Mouse (Mus musculus): Measurements from ENCODE around the gene Gm17581.
A peak's percentile ranks its signal among the peaks of the same experiment; 100 is the strongest.
"Not testable (repeated sequence)": the region's sequence is repeated elsewhere in the genome, so short reads cannot be mapped to it uniquely, and the experiment has no call there.

Gene Gm17581

GRCm38 (mm10) chr2:155735766-155736165, at the start of gene Gm17581:
Gm17581 (minus strand) TSS chr2:155735866.
- not testable (repeated sequence) for DNase-seq

DNA sequence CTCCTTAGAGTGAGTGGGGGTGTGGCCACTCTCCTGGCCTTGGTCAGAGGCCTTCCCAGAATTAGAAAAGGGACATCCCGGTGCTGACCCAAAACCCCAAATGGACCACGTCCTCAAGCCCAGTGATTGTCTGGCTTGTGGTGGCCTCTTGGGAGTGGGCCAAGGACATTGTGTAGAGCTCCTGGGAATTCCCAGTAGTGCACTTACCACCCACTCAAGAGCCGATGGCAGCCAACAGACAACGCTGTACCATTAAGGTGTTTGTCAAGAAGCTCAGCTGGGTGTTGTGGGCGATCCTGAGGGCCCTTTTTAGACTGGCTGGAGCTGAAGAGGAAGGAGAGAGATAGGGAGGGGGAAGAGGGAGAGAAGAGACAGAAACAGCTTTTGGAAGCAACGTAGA, 48.9 kb upstream of the Gm17581 start:
- no peak for DNase-seq

DNA sequence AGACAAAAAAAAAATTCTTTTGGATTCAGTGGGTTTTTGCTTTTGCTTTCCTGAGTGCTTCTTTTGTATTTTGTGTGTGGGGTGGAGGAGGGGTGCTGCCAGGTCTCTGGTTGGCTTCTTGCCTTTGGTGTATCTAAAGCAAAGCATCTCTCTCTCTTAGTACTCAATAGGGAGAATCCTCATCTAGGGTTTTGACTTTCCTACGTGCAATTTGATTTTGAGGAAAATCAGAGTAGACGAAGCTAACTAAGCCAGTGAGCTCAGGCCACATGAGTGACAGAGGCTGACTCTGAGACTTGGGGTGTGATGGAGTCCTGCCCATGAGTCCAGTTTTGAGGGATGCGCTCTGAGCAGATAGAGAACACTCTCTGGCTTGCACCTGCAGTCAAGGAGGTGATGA, 43.8 kb upstream of the Gm17581 start:
- DNase-seq: no peak

GRCm38 (mm10) chr2:155779066-155779465, 43.4 kb upstream of the Gm17581 start:
- DNase-seq: no peak

GRCm38 (mm10) chr2:155778004-155778403, 42.3 kb upstream of the Gm17581 start:
- DNase-seq: no peak

- DNase-seq: no peak
Observed at GRCm38 (mm10) chr2:155777688-155777985, 42.0 kb upstream of the Gm17581 start.

DNA sequence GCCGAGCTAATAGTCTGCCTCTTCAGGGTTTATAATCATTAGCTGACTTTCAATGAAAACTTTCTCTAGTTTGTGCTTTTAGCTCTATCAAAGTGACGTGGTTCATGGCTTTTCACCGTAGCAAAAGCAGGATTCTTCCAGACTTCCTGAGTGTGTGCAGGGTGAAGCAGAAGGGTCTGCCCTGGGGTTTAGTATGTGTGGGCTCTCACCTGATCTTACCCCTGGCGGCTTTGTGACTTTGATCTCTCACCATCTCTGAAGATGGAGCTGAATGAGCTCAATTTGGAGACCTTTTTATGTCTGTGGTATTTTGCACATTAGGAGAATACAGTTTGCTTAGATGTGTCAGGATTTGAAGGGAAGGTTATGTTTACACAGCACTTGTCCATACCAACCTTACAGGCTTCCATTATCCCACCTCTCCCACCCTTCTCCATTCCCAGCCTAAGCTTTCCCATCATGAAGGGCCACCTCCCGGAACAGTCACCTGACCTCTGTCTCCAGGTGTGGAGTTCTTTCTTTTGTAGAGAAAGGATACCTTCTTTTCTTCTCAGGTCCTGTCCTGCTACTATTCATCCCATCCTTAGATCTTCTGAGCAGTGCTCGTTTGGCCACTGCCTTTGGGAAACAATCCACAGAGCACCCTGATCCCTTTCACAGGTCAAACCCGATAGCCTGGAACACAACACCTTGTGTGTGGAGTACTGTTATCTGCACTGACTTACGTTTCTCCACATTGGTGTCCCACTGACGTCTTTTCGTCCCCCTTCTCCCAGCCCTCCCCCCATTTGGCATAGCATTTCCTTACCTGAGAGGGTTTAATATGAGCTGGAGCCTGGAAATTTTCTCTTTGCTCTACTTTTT, 41.4 kb upstream of the Gm17581 start:
- DNase-seq: no peak

- peak; percentile 31 for DNase-seq
Observed at GRCm38 (mm10) chr2:155775685-155776263, 40.1 kb upstream of the Gm17581 start.

GRCm38 (mm10) chr2:155774927-155775684, 39.4 kb upstream of the Gm17581 start, which contains the start of gene Mmp24:
Mmp24 (plus strand) TSS chr2:155775342.
- DNase-seq: no peak

GRCm38 (mm10) chr2:155774261-155774926, 38.7 kb upstream of the Gm17581 start:
- DNase-seq: no peak

DNA sequence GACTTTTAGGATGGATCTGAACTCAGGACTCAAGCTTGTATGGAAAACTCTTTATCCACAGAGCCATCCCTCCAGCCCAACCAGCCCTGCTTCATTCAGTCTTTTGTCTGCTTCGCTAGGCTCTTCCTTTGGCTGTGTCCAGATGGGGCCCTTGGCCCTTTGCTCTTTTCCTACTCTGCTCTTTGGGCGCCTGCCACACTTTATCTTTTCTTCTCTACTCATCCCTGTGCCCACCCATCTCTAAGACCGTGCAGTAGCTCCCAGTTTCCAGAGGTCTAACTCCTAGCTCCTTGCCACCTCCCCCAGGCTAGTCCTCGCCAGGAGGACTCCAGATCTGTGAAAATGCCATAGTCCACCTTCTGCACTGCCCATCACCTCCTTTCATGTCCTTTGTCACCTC, 38.0 kb upstream of the Gm17581 start:
- no peak for DNase-seq

- peak; percentile 75 for DNase-seq
Observed at GRCm38 (mm10) chr2:155764679-155765418, 29.2 kb upstream of the Gm17581 start.

- DNase-seq: no peak
Observed at GRCm38 (mm10) chr2:155756855-155757566, 21.3 kb upstream of the Gm17581 start.

- peak; percentile 60 for DNase-seq
Observed at GRCm38 (mm10) chr2:155755746-155756145, 20.1 kb upstream of the Gm17581 start.

DNA sequence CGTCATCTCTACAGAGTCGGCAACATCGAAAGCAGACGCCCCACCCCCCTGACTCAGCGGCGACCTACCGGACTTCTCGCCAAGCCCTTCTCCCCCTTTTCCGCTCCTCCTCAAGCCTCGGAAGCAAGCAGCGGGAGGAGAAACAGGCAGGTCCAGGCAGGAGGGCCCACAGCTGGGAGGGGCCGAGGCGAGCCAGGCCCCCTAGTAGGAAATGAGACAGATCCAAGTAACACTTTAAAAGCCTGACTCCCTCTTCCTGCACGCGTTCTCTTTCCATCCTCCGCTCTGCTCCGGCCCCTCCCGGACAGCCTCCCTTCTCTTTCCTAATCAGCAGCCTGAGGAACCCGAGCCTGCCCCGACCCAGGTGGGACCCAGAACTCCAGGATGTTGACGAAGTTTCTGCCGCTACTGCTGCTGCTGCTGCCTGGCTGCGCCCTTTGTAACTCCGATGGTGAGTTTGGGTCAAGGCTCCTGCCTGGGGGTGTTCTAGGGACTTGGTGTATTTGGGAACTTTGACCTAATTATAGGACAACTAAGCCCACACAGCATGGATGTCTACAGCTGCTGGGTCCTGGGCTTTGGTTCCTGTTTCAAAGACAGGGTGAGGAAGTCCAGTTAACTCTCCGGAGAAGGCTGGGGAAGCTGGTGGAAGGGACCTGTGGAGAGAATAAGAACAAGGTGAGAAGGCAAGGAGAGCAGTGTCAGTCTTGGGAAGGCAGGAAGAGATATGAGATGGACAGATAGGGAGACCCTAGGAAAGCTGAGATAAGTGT, 15.5 kb upstream of the Gm17581 start, which contains the start of gene Procr:
Procr (plus strand) TSS at position 104 of the 773 bp plus-strand sequence.
- no peak for DNase-seq

- no peak for DNase-seq
Observed at GRCm38 (mm10) chr2:155749394-155749793, 13.7 kb upstream of the Gm17581 start.

- DNase-seq: no peak
Observed at GRCm38 (mm10) chr2:155745487-155745886, 9.8 kb upstream of the Gm17581 start.

DNA sequence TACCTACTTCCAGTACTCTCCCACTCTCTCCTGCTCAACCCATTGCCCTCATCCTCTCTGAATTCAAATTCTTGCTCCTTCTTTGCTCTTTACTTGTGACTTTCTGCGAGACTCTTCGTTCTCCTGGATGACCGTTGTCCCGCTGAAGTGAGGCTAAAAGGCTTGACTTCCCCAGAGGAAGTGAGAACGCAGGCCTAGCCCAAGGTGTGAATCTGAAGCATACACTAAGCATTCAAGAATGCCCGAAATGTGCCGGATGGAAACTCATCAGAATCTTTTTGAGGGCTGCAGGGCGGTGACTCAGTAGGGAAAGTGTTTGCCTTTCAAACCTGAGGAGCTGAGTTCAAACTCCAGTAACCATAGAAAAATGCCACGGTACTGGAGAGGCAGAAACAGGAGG, 7.7 kb upstream of the Gm17581 start:
- no peak for DNase-seq

DNA sequence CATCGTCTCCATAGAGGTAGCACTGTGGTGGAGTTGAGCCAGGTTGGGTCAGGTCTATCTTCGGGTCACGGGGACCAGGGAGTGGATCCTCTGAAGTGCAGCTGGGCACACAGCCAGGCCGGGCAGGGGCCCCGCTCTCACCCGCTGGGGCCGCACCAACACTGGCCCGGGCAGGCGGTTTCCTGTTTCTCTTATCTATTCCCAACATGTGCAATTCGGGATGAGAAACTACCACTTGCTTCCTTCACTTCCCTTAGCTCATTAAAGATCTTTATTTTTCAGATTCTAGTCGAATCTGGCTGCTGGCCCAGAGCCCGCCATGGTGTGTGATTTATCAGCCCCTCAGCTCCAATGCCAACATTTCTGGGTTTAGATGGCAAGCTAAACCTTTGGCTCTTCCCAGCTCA, 7.3 kb upstream of the Gm17581 start:
- DNase-seq: no peak

DNA sequence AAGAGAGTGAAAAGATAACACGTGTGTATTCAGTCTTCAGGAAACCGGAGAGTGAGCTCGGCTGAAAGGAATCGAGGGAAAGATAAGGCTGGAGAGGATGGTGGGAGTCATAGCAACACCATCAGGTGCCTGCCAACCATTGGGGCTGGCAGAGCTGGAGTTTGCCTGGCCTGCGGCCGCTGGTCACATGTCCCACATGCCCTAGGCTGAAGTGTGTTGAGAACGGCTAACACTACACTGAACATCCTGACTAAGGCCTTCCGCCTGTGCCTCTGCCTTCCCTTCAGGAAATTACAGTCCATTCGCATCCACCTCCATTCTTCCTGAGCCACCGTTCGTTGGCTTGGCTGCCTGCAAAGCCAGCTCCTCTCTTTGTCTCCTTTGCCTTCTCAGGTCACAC, 6.5 kb upstream of the Gm17581 start:
- no peak for DNase-seq

DNA sequence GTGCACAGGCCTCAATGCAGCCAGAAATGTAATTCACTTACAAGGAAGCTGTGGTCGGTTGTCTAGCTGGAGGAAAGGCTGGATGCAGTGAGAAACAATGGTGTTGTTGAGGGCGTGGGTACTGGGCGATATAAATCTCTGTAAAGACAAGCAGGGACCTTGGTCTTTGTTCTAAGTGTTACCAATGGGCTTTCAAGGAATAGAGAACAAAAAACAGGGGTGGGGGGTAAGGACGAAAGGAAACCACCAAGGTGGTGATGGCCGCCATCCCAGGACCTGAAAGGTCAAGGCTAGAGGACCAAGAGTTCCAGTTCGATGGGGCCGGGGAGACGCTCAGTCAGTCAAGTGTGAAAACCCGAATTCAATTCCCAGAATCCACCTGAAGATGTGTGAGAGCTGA, 2.1 kb upstream of the Gm17581 start:
- no peak for DNase-seq
